9 mouse cellular contexts compared by ENCODE assay signal in the genomic region with DNA sequence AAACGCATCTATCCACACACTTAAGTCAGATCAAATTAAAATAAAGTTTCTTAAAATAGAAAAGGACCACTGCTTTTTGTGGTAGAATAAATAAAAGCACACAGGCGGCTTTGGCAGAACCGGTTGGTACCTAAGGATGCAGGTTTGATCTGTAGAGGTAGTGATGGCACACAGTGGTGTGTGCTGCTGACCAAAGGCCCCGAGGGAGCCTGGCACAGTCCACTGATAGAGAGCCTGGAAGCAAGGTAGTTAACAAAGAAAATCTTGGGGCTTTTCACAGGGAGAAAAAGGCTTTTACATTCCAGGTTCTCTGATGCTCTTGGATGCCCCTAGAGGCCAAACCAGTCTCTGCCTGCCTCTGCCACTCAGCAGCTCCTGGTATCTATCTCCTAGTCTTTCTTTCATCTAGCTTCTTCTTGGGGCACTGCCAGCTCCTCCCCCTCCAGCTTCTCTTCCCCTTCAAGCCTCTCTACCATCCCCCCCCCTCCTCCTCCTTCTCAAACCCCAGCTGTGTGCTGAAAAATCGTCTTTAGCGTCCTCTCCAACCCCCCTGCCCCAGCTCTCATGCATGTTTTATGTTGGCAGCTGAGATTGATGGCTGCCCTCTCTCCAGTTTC.
A peak's percentile ranks its signal among the peaks of the same experiment; 100 is the strongest.
DNase-seq lines count a peak whose midpoint lies in the region; ATAC-seq and TF ChIP-seq lines count a peak whose summit lies in the region.
"Had no signal": no experiment of that assay in that cellular context is flagged by ENCODE, and none has a peak within 500 bp of the region (broad histone marks: within the 10 kb centered on the region; RNA-seq: fewer than 3 reads in every experiment).

No protein-coding gene starts in this region.

- H3K36me3 ChIP-seq in forebrain, embryonic 11.5 days (ENCODE audit: control insufficient read depth, insufficient read depth, low read length), result no peaks in the 10 kb centered on the region
- H3K36me3 ChIP-seq in hindbrain, postnatal 0 days (ENCODE audit: insufficient read depth, low read length), result no peaks in the 10 kb centered on the region; the same call in 1 of the 2 replicates
- no peaks in the 10 kb centered on the region for H3K36me3 ChIP-seq in midbrain, embryonic 16.5 days (ENCODE audit: control insufficient read depth, insufficient read depth, low read length)
- H3K36me3 ChIP-seq: embryonic facial prominence, embryonic 15.5 days had no signal

- peak overlapping the region; percentile 18; the same call in 1 of the 2 replicates for H3K9ac ChIP-seq in forebrain, embryonic 11.5 days (ENCODE audit: low read length)
- H3K9ac ChIP-seq in hindbrain, postnatal 0 days (replicated peaks; ENCODE audit: low read length), result no peak overlapping the region
- H3K9ac ChIP-seq in midbrain, embryonic 16.5 days (ENCODE audit: low read depth, low read length), result peak overlapping the region; percentile 16; the same call in 1 of the 2 replicates
- H3K9ac ChIP-seq: embryonic facial prominence, embryonic 15.5 days had no signal

- WGBS in forebrain, embryonic 11.5 days, result 38% methylated on average over 6 of the region's 6 CpGs
- WGBS in hindbrain, postnatal 0 days, result 28% methylated on average over 6 of the region's 6 CpGs
- WGBS in midbrain, embryonic 16.5 days, result 31% methylated on average over 6 of the region's 6 CpGs

- H3K27me3 ChIP-seq in forebrain, embryonic 11.5 days (ENCODE audit: control insufficient read depth, insufficient read depth, low read length), result no peaks in the 10 kb centered on the region
- no peaks in the 10 kb centered on the region for H3K27me3 ChIP-seq in hindbrain, postnatal 0 days (ENCODE audit: insufficient read depth, low read length)
- no peaks in the 10 kb centered on the region for H3K27me3 ChIP-seq in midbrain, embryonic 16.5 days (ENCODE audit: control insufficient read depth, insufficient read depth, low read depth, low read length)
- H3K27me3 ChIP-seq: embryonic facial prominence, embryonic 15.5 days had no signal

- H3K9me3 ChIP-seq in forebrain, embryonic 11.5 days (ENCODE audit: control insufficient read depth, low read length), result no peaks in the 10 kb centered on the region
- no peaks in the 10 kb centered on the region for H3K9me3 ChIP-seq in hindbrain, postnatal 0 days (ENCODE audit: low read length)
- no peaks in the 10 kb centered on the region for H3K9me3 ChIP-seq in midbrain, embryonic 16.5 days (replicated peaks; ENCODE audit: control insufficient read depth, low read length, poor library complexity, severe bottlenecking)
- H3K9me3 ChIP-seq: embryonic facial prominence, embryonic 15.5 days had no signal

- peak; percentile 81 for TF ChIP-seq CTCF in hindbrain, postnatal 0 days (IDR thresholded peaks at IDR 0.05; ENCODE audit: low read depth)

- peak; percentile 57 for ATAC-seq in forebrain, embryonic 11.5 days (replicated peaks; ENCODE audit: low FRiP score)
- peak; percentile 30; the same call in 1 of the 2 replicates for ATAC-seq in hindbrain, postnatal 0 days
- ATAC-seq in midbrain, embryonic 16.5 days, result peak; percentile 47

- H3K4me1 ChIP-seq in forebrain, embryonic 11.5 days (replicated peaks; ENCODE audit: control insufficient read depth, insufficient read depth, low read length), result peaks cover 9% of the 10 kb centered on the region
- H3K4me1 ChIP-seq in hindbrain, postnatal 0 days (ENCODE audit: insufficient read depth, low read length), result 0 out of 2 replicates have a peak, but pooled peaks cover 14% of the 10 kb centered on the region
- peaks cover 24% of the 10 kb centered on the region for H3K4me1 ChIP-seq in midbrain, embryonic 16.5 days (ENCODE audit: control insufficient read depth, insufficient read depth, low read length)

- DNase-seq in ovary, postnatal 14 days (ENCODE audit: low spot score), result peak; percentile 52
- no peak for DNase-seq in ovary, postnatal 10 days (ENCODE audit: low spot score)
- DNase-seq in c-Kit-positive CD71-negative TER-119-negative erythroid progenitor cells, embryonic 14.5 days (ENCODE audit: low read depth), result peak; percentile 9
- peak; percentile 79 for DNase-seq in forebrain, embryonic 11.5 days (ENCODE audit: low spot score)
- peak; percentile 86 for DNase-seq in hindbrain, postnatal 0 days (ENCODE audit: low spot score)
- peak; percentile 79 to 93 for DNase-seq in left cerebral cortex, postnatal 25 days (ENCODE audit: low spot score in 2 of 2)
- DNase-seq in thymus, postnatal 25 days, result peak; percentile 52

- H3K4me3 ChIP-seq in forebrain, embryonic 11.5 days (ENCODE audit: low read depth, low read length), result no peak overlapping the region
- H3K4me3 ChIP-seq in hindbrain, postnatal 0 days (ENCODE audit: low read length), result no peak overlapping the region
- H3K4me3 ChIP-seq in midbrain, embryonic 16.5 days (ENCODE audit: low read depth, low read length), result no peak overlapping the region
- H3K4me3 ChIP-seq: embryonic facial prominence, embryonic 15.5 days had no signal

- intact Hi-C loops in left cerebral cortex, postnatal 25 days (cut with DNase I), result loop anchor here (5.0 kb wide), 1 partner anchor 43 kb away; no protein-coding TSS in a partner anchor

- H3K27ac ChIP-seq in forebrain, embryonic 11.5 days (ENCODE audit: low read depth, low read length), result no peak overlapping the region
- H3K27ac ChIP-seq in hindbrain, postnatal 0 days, result peak overlapping the region; percentile 32
- peak overlapping the region; percentile 74 for H3K27ac ChIP-seq in midbrain, embryonic 16.5 days (ENCODE audit: low read length)
- H3K27ac ChIP-seq: embryonic facial prominence, embryonic 15.5 days had no signal

- no peak overlapping the region for H3K4me2 ChIP-seq in forebrain, embryonic 11.5 days (ENCODE audit: low read depth, low read length, severe bottlenecking)
- no peak overlapping the region for H3K4me2 ChIP-seq in hindbrain, postnatal 0 days (ENCODE audit: low read depth, low read length)
- no peak overlapping the region for H3K4me2 ChIP-seq in midbrain, embryonic 16.5 days (ENCODE audit: low read length)
- H3K4me2 ChIP-seq: embryonic facial prominence, embryonic 15.5 days had no signal
